Mouse (Mus musculus) megakaryocyte, embryonic 14.5 days (primary cell): Measurements from ENCODE around the gene 2510039O18Rik.

Experiments used
- FLI1 ChIP-seq: IDR thresholded peaks from 2 replicates; pipeline ENCODE4 v1.6.1; 2012; ENCODE audit warnings: low read length, inconsistent platforms, mixed read lengths
- GATA1 ChIP-seq: IDR thresholded peaks from 3 replicates; pipeline ENCODE4 v1.6.1; 2012; ENCODE audit warnings: mixed read lengths, low read length, inconsistent platforms, borderline replicate concordance

- no peak for TF ChIP-seq GATA1
- no peak for TF ChIP-seq FLI1
These were observed 3.2 kb upstream of the 2510039O18Rik start for GRCm38 (mm10) chr4:147937486-147937885.
